Mouse (Mus musculus) MEL (cell line): Measurements from ENCODE around the gene Cactin. TPM values are rescaled to one million over a fixed set of nuclear protein-coding genes. Genes with fewer than 3 reads are reported as not detected.

Source experiments
- DNase-seq: peaks from one replicate; pipeline ENCODE4 v3.0.0; 2011; ENCODE audit warnings: low read depth, low spot score
- H3K27ac ChIP-seq: 2 replicates; pipeline ENCODE4 v1.5.1; 2012; ENCODE audit warnings: low read depth, mild to moderate bottlenecking, control low read depth, low read length, moderate library complexity; ENCODE audit not compliant: control insufficient read depth
- H3K27me3 ChIP-seq, 2 experiments: fragments of 150-350 bp in 1 of 2; sonication (generic) in 1 of 2; 2 replicates each; pipeline ENCODE4 v1.6.1; 2012; ENCODE audit warnings: low read length in 2 of 2, mild to moderate bottlenecking in 2 of 2, improper control_type of control experiment in 1 of 2, moderate library complexity in 1 of 2; ENCODE audit not compliant: insufficient read depth in 2 of 2, control insufficient read depth in 1 of 2
- H3K36me3 ChIP-seq, 2 experiments: 2 replicates each; pipeline ENCODE4 v1.6.1; 2012 to 2014; ENCODE audit warnings: low read length in 2 of 2, improper control_type of control experiment in 1 of 2, inconsistent platforms in 1 of 2, mild to moderate bottlenecking in 1 of 2; ENCODE audit not compliant: insufficient read depth in 2 of 2, control insufficient read depth in 1 of 2
- H3K4me1 ChIP-seq, 2 experiments: fragments of 150-350 bp in 1 of 2; sonication (generic) in 1 of 2; 2 replicates each; pipeline ENCODE4 v1.6.1; 2012; ENCODE audit warnings: low read length in 2 of 2, improper control_type of control experiment in 1 of 2, mild to moderate bottlenecking in 1 of 2; ENCODE audit not compliant: insufficient read depth in 2 of 2, control insufficient read depth in 1 of 2
- H3K4me3 ChIP-seq, 2 experiments: fragments of 150-350 bp in 1 of 2; sonication (generic) in 1 of 2; 2 replicates each; pipeline ENCODE4 v1.5.1; 2012; ENCODE audit warnings: low read depth in 2 of 2, low read length in 2 of 2, mild to moderate bottlenecking in 2 of 2, moderate library complexity in 2 of 2, control low read depth in 1 of 2, improper control_type of control experiment in 1 of 2; ENCODE audit not compliant: control insufficient read depth in 1 of 2, insufficient read depth in 1 of 2
- H3K79me2 ChIP-seq: 2 replicates; pipeline ENCODE4 v1.6.1; 2012; ENCODE audit warnings: mild to moderate bottlenecking, low read length, moderate library complexity; ENCODE audit not compliant: control insufficient read depth, poor library complexity, insufficient read depth
- H3K9ac ChIP-seq: 2 replicates; pipeline ENCODE4 v1.6.1; 2012; ENCODE audit warnings: low read depth, mild to moderate bottlenecking, control low read depth, low read length, moderate library complexity; ENCODE audit not compliant: control insufficient read depth, poor library complexity, severe bottlenecking
- H3K9me3 ChIP-seq: fragments of 150-350 bp; sonication (generic); replicated peaks from 2 replicates; pipeline ENCODE4 v1.6.1; 2012; ENCODE audit warnings: mild to moderate bottlenecking, low read length, improper control_type of control experiment, moderate library complexity; ENCODE audit not compliant: insufficient read depth
- CHD1 ChIP-seq: IDR thresholded peaks from 2 replicates; pipeline ENCODE4 v1.6.1; 2012; ENCODE audit warnings: low read depth, mild to moderate bottlenecking, inconsistent platforms, low read length, improper control_type of control experiment
- CHD2 ChIP-seq: IDR thresholded peaks from 2 replicates; pipeline ENCODE4 v1.6.1; 2011; ENCODE audit warnings: low read length, improper control_type of control experiment
- CTCF ChIP-seq, 3 experiments: IDR thresholded peaks in 2 of 3; conservative IDR thresholded peaks in 1 of 3; 2 replicates each; pipeline ENCODE4 v1.5.1; 2011 to 2012; ENCODE audit warnings: low read length in 3 of 3, low read depth in 2 of 3, mild to moderate bottlenecking in 2 of 3, improper control_type of control experiment in 1 of 3, inconsistent platforms in 1 of 3, mixed read lengths in 1 of 3, moderate library complexity in 1 of 3; ENCODE audit not compliant: control insufficient read depth in 1 of 3, insufficient read depth in 1 of 3, poor library complexity in 1 of 3, severe bottlenecking in 1 of 3
- ETS1 ChIP-seq: IDR thresholded peaks from 2 replicates; pipeline ENCODE4 v1.6.1; 2012; ENCODE audit warnings: low read depth, mild to moderate bottlenecking, inconsistent platforms, low read length, improper control_type of control experiment, moderate library complexity
- GABPA ChIP-seq: IDR thresholded peaks from 2 replicates; pipeline ENCODE4 v1.6.1; 2012; ENCODE audit warnings: low read depth, mild to moderate bottlenecking, inconsistent platforms, low read length, improper control_type of control experiment, moderate library complexity
- MXI1 ChIP-seq: IDR thresholded peaks from 2 replicates; pipeline ENCODE4 v1.6.1; 2011; ENCODE audit warnings: mild to moderate bottlenecking, low read depth, low read length, improper control_type of control experiment
- MYC ChIP-seq: IDR thresholded peaks from 2 replicates; pipeline ENCODE4 v1.6.1; 2011; ENCODE audit warnings: low read depth, mild to moderate bottlenecking, low read length, improper control_type of control experiment, moderate library complexity
- POLR2AphosphoS5 ChIP-seq: IDR thresholded peaks from 2 replicates; pipeline ENCODE4 v1.6.1; 2012; ENCODE audit warnings: low read depth, borderline replicate concordance, mild to moderate bottlenecking, inconsistent platforms, low read length, moderate library complexity, mixed read lengths
- RAD21 ChIP-seq: IDR thresholded peaks from 2 replicates; pipeline ENCODE4 v1.6.1; 2011; ENCODE audit warnings: mild to moderate bottlenecking, low read depth, low read length, improper control_type of control experiment
- RCOR1 ChIP-seq: IDR thresholded peaks from 2 replicates; pipeline ENCODE4 v1.6.1; 2012; ENCODE audit warnings: low read depth, mild to moderate bottlenecking, inconsistent platforms, low read length, improper control_type of control experiment
- SIN3A ChIP-seq: IDR thresholded peaks from 2 replicates; pipeline ENCODE4 v1.6.1; 2012; ENCODE audit warnings: low read length, improper control_type of control experiment, inconsistent platforms
- UBTF ChIP-seq: IDR thresholded peaks from 2 replicates; pipeline ENCODE4 v1.6.1; 2012; ENCODE audit warnings: low read depth, mild to moderate bottlenecking, inconsistent platforms, low read length, improper control_type of control experiment, moderate library complexity, borderline replicate concordance; ENCODE audit not compliant: insufficient read depth
- ZMIZ1 ChIP-seq: IDR thresholded peaks from 2 replicates; pipeline ENCODE4 v1.6.1; 2012; ENCODE audit warnings: low read depth, mild to moderate bottlenecking, inconsistent platforms, low read length, improper control_type of control experiment, moderate library complexity
- polyA plus RNA-seq, 2 experiments: library from polyadenylated mRNA; stranded (reverse) in 1 of 2; unstranded in 1 of 2; fragments of >175 nt in 1 of 2; fragments of >200 nt in 1 of 2; gene quantifications; 2 replicates each; pipeline versions ENCODE4 v1.2.1 to v1.2.4; 2012; ENCODE audit warnings: low replicate concordance in 2 of 2, low read depth in 1 of 2; ENCODE audit not compliant: insufficient read length in 2 of 2, insufficient read depth in 1 of 2, missing spikeins in 1 of 2
- total RNA-seq: library from RNA; depleted of rRNA; stranded (reverse); fragments of 300-350 nt; gene quantifications from 2 replicates; pipeline ENCODE4 v1.2.3, GENCODE M21; 2012

Gene Cactin
- total and polyA plus RNA-seq, 3 experiments: 47.6 to 66.8 TPM; not detected in 1

DNA sequence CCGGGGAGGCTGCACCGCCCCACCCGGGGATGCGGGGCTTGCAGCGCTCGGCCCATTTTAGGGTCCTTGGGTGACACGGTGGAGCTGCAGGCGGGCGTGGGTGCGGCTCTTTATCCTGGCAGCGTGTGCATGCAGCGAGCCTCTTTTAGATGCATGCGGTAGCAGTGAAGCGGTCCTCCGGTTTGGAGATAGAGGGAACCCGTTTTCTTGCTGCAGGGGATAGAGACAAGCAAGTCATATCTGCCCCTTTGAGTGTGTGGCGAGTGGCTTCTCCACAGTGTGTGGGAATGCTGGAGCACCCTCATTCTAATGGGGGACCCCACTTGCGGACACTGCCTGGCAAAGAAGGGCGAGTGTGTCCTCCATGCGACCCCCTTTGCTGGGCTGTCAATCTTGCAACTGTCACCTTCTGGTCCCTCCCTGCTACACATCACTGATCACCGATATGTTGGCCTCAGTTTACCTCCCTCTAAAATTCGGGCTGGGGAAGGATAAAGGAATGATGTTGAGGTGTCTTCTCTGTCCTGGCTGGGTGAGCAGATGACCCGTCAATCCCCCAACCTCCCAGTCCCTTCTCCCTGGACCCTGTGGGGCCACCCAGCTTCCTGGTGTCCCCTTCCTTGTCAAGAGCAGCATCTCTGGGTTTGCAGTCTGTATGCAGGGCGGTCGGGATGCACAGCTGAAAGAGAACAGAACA lies 27.4 kb upstream of the Cactin start:
- H3K27me3 ChIP-seq: no peaks in the 10 kb centered on the region
- H3K79me2 ChIP-seq: peaks cover 53% of the 10 kb centered on the region
- TF ChIP-seq GABPA: no peak
- TF ChIP-seq MYC: 0 out of 2 replicates have a peak, but pooled peaks have one; percentile 52
- TF ChIP-seq MXI1: peak; percentile 87
- peak; percentile 63; the same call in 1 of the 2 replicates for TF ChIP-seq SIN3A
- no peak for TF ChIP-seq ZMIZ1
- TF ChIP-seq ETS1: no peak
- no peak for TF ChIP-seq UBTF
- no peak for TF ChIP-seq CHD1
- no peak for TF ChIP-seq POLR2AphosphoS5
- TF ChIP-seq, all 39 proteins: peak for 3
- peaks cover 0 to 20% of the 10 kb centered on the region in 2 experiments; a peak in 2 of 4 replicates for H3K36me3 ChIP-seq
- H3K9ac ChIP-seq: peak overlapping the region; percentile 88
- peak overlapping the region; percentile 24 for H3K27ac ChIP-seq
- H3K4me1 ChIP-seq: peaks cover 11 to 32% of the 10 kb centered on the region in 2 experiments
- no peaks in the 10 kb centered on the region for H3K9me3 ChIP-seq
- H3K4me3 ChIP-seq: peak overlapping the region; percentile 86 to 91
- peak; percentile 23 for DNase-seq

DNA sequence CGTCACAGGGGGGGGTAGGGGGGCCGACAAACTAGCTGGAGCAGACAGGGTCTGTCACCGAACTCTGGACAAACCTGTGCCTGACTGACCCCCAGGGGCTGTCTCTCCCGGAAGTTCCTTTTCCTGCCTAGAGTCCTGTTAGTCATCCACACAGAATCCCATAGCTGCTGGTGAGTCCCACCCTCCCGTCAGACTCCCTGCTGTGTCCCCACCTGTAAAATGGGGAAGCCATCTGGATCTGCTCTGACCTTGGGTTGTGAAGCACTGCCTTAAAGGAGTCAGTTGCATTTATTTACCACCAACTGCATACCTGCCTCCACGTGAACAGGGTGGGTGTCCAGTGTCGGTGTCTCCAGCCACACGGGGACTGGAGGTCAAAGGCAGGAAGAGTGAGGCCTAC lies 26.5 kb upstream of the Cactin start:
- H3K9me3 ChIP-seq: no peaks in the 10 kb centered on the region
- H3K4me3 ChIP-seq: peak overlapping the region; percentile 86 to 91; a peak in 2 of 4 replicates
- H3K27ac ChIP-seq: no peak overlapping the region
- TF ChIP-seq RAD21 (no peak), CHD2 (no peak), CTCF (IDR thresholded peaks at IDR 0.05 in 2 of 3, conservative IDR thresholded peaks at IDR 0.05 in 1 of 3; ENCODE audit: control insufficient read depth in 1 of 3, insufficient read depth in 1 of 3, low read depth in 2 of 3, low read length in 3 of 3, poor library complexity in 1 of 3, severe bottlenecking in 1 of 3) (no peak), POLR2AphosphoS5 (no peak), ZMIZ1 (no peak), RCOR1 (no peak)
- peaks cover 0 to 20% of the 10 kb centered on the region in 2 experiments; a peak in 2 of 4 replicates for H3K36me3 ChIP-seq
- H3K27me3 ChIP-seq: no peaks in the 10 kb centered on the region
- H3K79me2 ChIP-seq: peaks cover 62% of the 10 kb centered on the region
- peaks cover 11 to 33% of the 10 kb centered on the region in 2 experiments for H3K4me1 ChIP-seq
- peak; percentile 34 for DNase-seq
- peak overlapping the region; percentile 88 for H3K9ac ChIP-seq
